Mouse (Mus musculus) retina, postnatal 1 day (tissue): ENCODE data around the gene Pla2r1.

Experiments used
- DNase-seq: peaks from one replicate; pipeline ENCODE4 v3.0.0-alpha.2; 2012

The Pla2r1 gene

DNA sequence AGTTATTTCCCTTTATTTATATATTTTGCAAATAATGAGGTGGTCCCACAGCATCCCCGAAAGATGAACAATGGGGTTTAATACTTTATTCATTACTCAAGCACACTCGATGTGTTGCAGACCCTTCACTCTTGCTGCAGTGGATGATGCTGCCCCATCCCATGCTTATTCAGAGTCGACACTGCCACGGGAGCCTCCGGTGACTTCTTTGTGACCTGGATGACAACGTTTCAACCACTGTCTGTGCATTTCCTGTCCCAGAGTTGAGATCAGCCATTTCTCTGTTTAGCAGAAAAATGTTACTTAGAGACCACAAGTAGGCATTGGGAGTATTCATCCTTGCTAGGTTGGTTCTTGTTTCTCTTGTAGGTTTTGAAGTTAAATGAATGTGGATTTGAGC lies 159.3 kb downstream of the Pla2r1 start:
- DNase-seq: no peak

GRCm38 (mm10) chr2:60392286-60392685 lies 160.8 kb downstream of the Pla2r1 start:
- DNase-seq: no peak

DNA sequence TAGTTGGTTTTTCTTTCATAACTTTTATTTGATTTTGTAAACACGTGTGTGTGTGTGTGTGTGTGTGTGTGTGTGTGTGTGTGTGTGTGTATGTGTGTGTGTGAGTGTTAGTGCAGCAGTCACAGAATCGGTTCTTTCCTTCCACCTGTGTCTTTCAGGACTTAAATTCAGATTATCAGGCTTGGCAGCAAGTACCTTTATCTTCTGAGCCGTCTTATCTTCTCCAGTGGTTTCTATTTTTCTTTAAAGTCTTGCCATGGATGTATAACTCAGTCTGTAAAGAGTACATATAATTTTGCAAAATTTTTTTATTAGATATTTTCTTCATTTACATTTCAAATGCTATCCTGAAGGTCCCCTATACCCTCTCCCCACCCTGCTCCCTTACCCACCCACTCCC lies 165.7 kb downstream of the Pla2r1 start:
- no peak for DNase-seq

- no peak for DNase-seq
Observed at GRCm38 (mm10) chr2:60386835-60387234, 166.3 kb downstream of the Pla2r1 start.

GRCm38 (mm10) chr2:60384763-60385085 lies 168.4 kb downstream of the Pla2r1 start:
- no peak for DNase-seq

DNA sequence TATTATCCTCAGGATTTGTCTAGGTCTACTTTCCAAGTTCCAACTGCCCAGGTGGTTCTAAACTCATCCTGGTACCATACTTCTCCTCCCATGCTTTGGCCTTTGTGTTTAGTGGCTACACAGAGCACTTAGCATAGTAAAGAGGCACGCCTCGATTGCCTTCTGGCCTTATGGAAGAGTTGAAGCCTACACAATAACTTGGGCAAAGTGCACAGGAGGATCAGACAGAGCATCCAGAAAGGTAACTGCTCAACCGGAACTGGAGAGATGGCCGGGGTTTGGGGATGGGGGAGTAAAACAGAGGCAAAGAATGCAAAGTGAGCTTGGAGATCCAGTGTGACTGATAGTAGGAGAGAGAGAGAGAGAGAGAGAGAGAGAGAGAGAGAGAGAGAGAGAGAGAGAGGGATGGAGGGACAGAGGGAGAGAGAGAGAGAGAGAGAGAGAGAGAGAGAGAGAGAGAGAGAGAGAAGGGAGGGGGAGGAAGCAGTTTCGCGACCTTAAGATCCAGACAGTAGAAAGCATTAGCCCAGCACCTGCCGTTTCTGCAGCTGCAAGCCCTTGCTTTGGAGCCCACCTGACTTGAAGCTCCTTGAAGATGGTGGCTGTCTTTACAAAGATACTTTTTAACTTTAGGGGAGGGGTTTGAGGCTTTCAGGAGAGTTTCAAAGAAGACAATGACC lies 168.9 kb downstream of the Pla2r1 start:
- DNase-seq: no peak

DNA sequence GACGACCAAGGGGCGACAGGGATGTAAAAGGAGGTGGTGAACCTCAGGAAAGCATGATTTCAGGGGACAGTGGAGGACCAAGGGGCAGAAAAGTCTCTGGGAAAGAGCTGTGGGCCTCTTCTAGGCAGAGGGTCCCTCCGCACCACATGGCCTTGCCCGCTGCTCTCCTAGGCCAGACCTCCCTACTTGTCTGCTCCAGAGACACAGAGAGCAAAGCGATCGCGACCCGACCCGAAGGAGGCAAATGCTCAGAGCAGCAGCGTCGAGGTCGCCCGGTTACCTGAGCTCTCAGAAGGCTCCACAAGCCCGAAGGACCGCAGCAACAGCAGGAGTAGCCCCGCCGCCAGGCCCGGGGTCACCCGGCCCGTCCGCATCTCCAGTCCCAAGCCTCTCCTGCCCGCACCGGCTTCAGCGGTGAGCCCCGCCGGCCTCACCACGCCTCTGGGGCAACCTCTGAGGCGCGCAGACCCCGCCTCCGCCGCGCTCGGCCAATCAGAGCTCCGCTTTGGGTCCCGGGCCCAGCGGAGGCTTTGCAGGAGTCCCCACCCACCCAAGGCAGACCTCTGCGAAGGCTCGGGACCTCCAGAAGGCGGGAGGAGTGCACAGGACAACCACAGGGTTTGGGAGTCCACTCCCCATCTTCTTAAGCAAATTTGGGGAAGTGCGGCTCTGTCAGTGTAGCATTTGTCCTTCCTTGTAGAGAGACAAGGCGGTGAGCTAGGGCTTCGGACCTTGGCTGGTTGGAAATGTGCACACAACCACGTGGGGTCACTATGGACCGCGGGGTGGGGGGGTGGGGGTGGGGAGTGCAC lies 170.0 kb downstream of the Pla2r1 start, which contains the start of gene Ly75:
TSS of gene Ly75 (minus strand) at position 446 of the 812 bp plus-strand sequence.
- peak; percentile 91 for DNase-seq

- no peak for DNase-seq
Observed at GRCm38 (mm10) chr2:60382346-60382745, 170.8 kb downstream of the Pla2r1 start.

DNA sequence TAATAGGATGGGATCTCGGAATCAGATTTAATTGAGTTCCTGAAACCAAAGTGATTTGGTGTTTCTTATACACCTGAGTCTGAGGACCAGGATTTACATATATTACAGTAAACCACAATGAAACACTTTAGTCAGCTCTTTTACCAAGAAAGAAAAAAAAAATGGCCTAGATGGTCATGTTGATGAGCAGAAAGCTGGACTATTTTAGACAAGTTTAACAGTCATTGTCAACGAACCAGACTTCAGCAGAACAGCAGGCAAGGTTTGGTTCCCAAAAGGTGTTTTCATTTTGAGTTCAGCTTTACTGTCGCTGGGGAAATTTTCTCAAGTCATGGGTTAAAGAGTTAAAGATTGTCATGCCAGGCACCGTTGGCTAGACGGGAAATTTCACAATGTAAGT lies 175.8 kb downstream of the Pla2r1 start:
- no peak for DNase-seq

GRCm38 (mm10) chr2:60375608-60376107 lies 177.4 kb downstream of the Pla2r1 start:
- no peak for DNase-seq

DNA sequence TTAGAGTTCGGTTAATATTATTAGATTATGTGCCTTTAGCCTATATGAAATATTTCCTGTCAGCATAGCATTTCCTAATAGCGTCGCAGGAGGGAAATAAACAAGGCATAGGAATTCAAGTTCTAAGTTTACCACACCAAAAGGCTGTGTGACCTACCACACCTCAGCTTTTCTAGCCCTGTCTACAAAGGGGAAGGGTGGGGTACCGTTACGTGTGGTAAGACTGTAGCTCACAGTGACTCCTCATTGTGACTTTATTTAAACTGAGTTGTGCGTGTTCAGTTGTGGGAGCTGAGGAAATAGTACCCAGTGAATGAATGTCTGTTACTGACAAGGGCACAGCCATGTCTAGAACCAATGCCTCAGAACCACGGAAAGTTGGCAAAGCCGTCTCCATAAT lies 178.0 kb downstream of the Pla2r1 start:
- no peak for DNase-seq

GRCm38 (mm10) chr2:60370188-60370587 lies 182.9 kb downstream of the Pla2r1 start:
- DNase-seq: no peak

DNA sequence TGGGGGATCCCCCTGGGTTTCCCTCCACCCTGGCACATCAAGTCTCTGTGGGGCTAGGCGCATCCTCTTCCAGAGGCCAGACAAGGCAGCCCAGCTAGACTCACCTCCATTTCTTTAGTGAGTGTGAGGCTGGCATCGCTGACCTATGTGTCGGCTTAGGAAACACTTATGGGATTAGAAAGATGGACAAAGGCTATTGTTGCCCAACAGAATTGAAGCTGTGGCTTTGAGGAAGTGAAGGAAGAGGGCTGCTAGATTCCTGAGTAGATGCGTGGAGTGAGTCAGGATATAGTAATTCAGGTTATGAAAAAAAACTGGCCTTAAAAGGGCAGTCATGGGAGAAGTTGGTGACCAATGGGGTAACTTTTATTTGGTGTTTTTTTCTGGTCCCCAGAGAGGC lies 183.7 kb downstream of the Pla2r1 start:
- DNase-seq: no peak

- DNase-seq: no peak
Observed at GRCm38 (mm10) chr2:60367871-60368270, 185.2 kb downstream of the Pla2r1 start.
